Mouse (Mus musculus): ENCODE results near the gene Zfp536. TPM values are rescaled to one million over a fixed set of nuclear protein-coding genes. Genes with fewer than 3 reads are reported as not detected.

Gene Zfp536
- polyA plus RNA-seq, 1 experiment, result not detected

- H3K4me1 ChIP-seq (ENCODE audit: control insufficient read depth, insufficient read depth, low read length), result no peaks in the 10 kb centered on the region
- no peak overlapping the region for H3K4me3 ChIP-seq (ENCODE audit: insufficient read depth, low read length)
- H3K27ac ChIP-seq (ENCODE audit: insufficient read depth, low read depth, low read length), result no peak overlapping the region
- TF ChIP-seq POLR2A (IDR thresholded peaks at IDR 0.05; ENCODE audit: borderline replicate concordance, low read depth, low read length) (no peak), CTCF (IDR thresholded peaks at IDR 0.05; ENCODE audit: low read depth, low read length) (no peak)
Observed at GRCm38 (mm10) chr7:37647917-37648615, 125.4 kb downstream of the Zfp536 start.

DNA sequence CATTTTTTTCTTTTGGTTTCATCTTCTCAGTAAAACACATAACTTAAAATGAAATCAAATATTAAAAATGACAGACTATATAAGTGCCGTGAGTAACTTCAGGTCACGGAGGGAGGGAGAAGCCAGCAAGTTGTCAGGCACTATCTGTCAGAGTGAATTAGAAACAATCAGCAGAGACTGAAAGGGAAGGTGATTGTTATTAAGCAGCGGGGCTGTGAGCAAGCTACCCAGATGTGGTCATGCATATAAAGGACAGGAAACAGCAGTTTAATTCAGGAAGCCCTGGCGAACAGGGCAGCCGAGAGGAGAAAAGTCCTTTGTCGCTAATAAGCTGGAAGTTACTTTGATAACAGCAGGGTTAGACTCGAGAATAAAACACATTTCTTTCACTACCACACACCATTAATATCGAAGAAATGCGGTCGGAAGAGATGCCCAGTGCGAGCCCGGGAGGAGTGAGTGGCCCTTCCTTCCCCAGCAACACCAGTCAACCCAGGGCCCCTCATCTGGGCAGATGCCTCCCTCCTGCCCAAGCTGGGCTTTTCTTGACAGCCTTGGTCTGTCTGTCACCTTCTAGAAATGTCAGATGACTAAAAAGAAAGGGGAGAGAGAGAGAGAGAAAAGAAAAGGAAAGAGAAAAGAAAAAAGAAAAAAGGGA, 133.6 kb downstream of the Zfp536 start:
- TF ChIP-seq POLR2A (IDR thresholded peaks at IDR 0.05; ENCODE audit: borderline replicate concordance, low read depth, low read length), result no peak
- no peak for TF ChIP-seq CTCF (IDR thresholded peaks at IDR 0.05; ENCODE audit: low read depth, low read length)
- Histone ChIP-seq H3K4me3 (ENCODE audit: insufficient read depth, low read length) (no peak overlapping the region), H3K27ac (ENCODE audit: insufficient read depth, low read depth, low read length) (no peak overlapping the region), H3K4me1 (ENCODE audit: control insufficient read depth, insufficient read depth, low read length) (no peaks in the 10 kb centered on the region)

DNA sequence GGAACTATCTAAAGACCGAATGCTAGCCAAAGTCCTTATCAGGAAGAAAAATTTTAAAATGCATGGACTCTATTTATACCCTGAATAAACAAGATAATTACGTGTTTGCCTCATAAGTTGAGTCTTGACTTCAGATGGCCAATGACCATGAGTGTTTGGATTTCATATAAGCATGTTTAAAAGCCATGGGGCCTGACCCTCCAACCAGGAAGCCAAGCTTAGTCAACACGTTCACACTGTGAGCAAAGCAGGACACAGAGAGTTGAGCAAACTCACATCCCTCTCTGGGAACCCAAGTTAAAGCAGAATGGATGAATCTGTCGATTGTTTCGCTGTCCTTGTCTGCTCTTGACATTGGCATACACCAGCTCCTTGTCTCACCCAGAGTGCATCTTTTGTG, 138.6 kb downstream of the Zfp536 start:
- no peaks in the 10 kb centered on the region for H3K4me1 ChIP-seq (ENCODE audit: control insufficient read depth, insufficient read depth, low read length)
- no peak overlapping the region for H3K27ac ChIP-seq (ENCODE audit: insufficient read depth, low read depth, low read length)
- TF ChIP-seq POLR2A (IDR thresholded peaks at IDR 0.05; ENCODE audit: borderline replicate concordance, low read depth, low read length) (no peak), CTCF (IDR thresholded peaks at IDR 0.05; ENCODE audit: low read depth, low read length) (no peak)

DNA sequence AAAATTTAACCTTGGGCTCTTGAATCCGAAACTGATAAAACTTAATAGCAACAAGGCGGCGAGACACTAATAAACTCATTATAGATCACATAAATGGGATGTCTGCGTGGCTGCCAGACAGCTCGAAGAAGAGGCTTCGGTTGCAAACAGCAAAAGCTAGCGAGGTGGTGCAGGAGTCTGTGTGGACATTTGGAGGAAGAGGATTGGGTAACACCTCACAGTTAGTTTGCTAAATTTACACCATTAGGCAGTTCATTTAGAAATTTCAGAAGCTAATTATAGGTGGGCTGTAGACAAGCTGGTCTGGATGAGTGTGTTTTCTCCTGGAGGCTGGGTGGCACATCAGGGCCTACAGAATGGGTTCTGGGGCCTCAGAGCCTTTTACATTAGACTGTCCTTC, 143.0 kb downstream of the Zfp536 start:
- H3K4me3 ChIP-seq (ENCODE audit: insufficient read depth, low read length), result no peak overlapping the region
- no peak for TF ChIP-seq POLR2A (IDR thresholded peaks at IDR 0.05; ENCODE audit: borderline replicate concordance, low read depth, low read length)
- no peak for TF ChIP-seq CTCF (IDR thresholded peaks at IDR 0.05; ENCODE audit: low read depth, low read length)
- H3K4me1 ChIP-seq (ENCODE audit: control insufficient read depth, insufficient read depth, low read length), result no peaks in the 10 kb centered on the region
- H3K27ac ChIP-seq (ENCODE audit: insufficient read depth, low read depth, low read length), result no peak overlapping the region

More for the DNA sequence above, 138.6 kb downstream of the Zfp536 start:
- no peak overlapping the region for H3K4me3 ChIP-seq (ENCODE audit: insufficient read depth, low read length)

DNA sequence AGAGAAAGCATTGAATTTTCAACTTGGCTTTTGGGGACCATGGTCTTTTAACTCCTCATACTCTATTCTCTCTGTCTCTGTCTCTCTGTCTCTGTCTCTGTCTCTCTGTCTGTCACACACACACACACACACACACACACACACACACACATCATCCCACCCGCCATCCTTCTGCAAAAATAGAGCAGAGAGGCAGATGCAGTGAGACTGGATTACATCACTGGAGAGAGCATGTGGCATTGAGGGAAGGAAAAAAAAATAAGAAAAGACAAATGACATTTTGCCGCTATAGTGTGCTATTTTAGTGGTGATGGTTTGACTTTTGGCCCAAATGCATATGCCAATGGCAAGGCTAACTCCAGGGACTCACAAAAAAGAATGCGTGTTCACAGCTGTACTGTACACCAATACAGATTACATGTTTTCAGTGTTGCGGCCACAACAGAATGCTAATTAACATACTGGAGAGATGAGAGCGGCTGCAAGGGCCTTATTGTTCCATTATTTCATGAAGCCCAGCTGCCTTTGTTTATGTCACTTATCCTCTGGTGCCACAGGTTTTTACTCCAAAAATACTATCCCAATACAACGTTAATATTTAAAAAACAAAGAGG, 145.4 kb downstream of the Zfp536 start:
- Histone ChIP-seq H3K27ac (ENCODE audit: insufficient read depth, low read depth, low read length) (no peak overlapping the region), H3K4me3 (ENCODE audit: insufficient read depth, low read length) (no peak overlapping the region), H3K4me1 (ENCODE audit: control insufficient read depth, insufficient read depth, low read length) (no peaks in the 10 kb centered on the region)
- TF ChIP-seq CTCF (IDR thresholded peaks at IDR 0.05; ENCODE audit: low read depth, low read length), result no peak
- TF ChIP-seq POLR2A (IDR thresholded peaks at IDR 0.05; ENCODE audit: borderline replicate concordance, low read depth, low read length), result no peak

- TF ChIP-seq POLR2A (IDR thresholded peaks at IDR 0.05; ENCODE audit: borderline replicate concordance, low read depth, low read length), result no peak
- TF ChIP-seq CTCF (IDR thresholded peaks at IDR 0.05; ENCODE audit: low read depth, low read length), result no peak
- H3K4me1 ChIP-seq (ENCODE audit: control insufficient read depth, insufficient read depth, low read length), result no peaks in the 10 kb centered on the region
- no peak overlapping the region for H3K27ac ChIP-seq (ENCODE audit: insufficient read depth, low read depth, low read length)
- H3K4me3 ChIP-seq (ENCODE audit: insufficient read depth, low read length), result no peak overlapping the region
Observed at GRCm38 (mm10) chr7:37625758-37626157, 147.7 kb downstream of the Zfp536 start.

- H3K27ac ChIP-seq (ENCODE audit: insufficient read depth, low read depth, low read length), result no peak overlapping the region
- TF ChIP-seq POLR2A (IDR thresholded peaks at IDR 0.05; ENCODE audit: borderline replicate concordance, low read depth, low read length), result no peak
- no peak for TF ChIP-seq CTCF (IDR thresholded peaks at IDR 0.05; ENCODE audit: low read depth, low read length)
- H3K4me3 ChIP-seq (ENCODE audit: insufficient read depth, low read length), result no peak overlapping the region
- H3K4me1 ChIP-seq (ENCODE audit: control insufficient read depth, insufficient read depth, low read length), result no peaks in the 10 kb centered on the region
Observed at GRCm38 (mm10) chr7:37624759-37625340, 148.6 kb downstream of the Zfp536 start.

DNA sequence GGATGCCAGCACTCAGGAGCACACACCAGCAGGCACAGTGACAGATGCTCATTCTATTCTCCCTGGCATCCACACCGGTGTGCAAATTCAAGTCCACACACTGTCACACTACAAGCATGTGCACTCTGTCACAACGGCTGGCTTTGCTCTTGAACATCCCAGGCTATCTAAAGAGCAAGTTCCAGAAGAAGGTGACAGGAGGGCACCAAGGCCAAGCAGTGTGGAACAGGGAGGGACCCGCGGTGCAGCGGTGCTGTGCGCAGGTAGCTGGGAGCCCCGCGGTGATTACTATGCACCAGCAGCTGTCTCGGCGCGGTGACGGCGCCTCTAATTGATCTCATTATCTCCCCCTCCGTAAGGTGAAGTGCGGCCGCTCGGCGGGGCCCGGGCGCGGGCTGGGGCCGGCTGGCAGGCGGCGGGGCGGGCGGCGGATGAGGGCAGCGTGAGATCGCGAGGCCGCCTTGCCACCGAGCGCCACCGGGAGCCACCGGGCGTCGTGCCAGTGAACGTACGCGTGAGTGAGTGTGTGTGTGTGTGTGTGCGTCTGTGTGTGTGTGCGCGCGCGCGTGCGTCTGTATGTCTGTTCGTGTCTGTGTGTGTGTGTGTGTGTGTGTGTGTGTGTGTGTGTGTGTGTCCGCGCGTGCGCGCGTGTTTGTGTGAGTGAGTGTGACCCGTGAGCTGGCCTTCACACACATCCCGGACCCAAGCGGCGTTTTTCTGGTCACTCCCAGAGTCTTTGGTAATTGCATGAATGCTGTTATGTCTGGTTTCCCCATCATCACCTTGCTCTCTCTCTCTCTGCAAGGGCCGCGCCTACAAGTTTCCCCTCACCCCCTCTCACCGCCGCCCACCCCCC, 149.3 kb downstream of the Zfp536 start:
- Histone ChIP-seq H3K4me3 (ENCODE audit: insufficient read depth, low read length) (no peak overlapping the region), H3K4me1 (ENCODE audit: control insufficient read depth, insufficient read depth, low read length) (no peaks in the 10 kb centered on the region), H3K27ac (ENCODE audit: insufficient read depth, low read depth, low read length) (no peak overlapping the region)
- no peak for TF ChIP-seq CTCF (IDR thresholded peaks at IDR 0.05; ENCODE audit: low read depth, low read length)

DNA sequence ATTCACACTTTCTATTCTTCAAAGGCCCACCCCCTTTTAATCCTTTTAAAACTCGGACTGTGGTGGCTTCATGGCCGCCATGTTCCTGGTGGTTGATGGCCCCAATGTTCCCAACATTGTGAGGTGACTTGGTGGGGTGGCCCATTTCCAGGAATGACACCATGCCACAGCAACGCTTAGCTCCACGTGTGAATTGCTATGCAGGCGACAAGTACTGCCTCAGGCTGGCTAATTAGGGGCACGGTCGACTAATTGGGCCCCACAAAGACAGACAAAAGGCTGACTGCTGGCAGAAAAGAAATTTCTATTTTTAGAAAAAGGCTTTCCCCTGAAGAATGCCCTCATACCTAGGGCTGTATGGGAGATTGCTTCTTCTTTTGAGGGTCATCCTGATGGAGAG, 154.2 kb downstream of the Zfp536 start:
- no peak overlapping the region for H3K4me3 ChIP-seq (ENCODE audit: insufficient read depth, low read length)
- no peaks in the 10 kb centered on the region for H3K4me1 ChIP-seq (ENCODE audit: control insufficient read depth, insufficient read depth, low read length)
- TF ChIP-seq POLR2A (IDR thresholded peaks at IDR 0.05; ENCODE audit: borderline replicate concordance, low read depth, low read length) (no peak), CTCF (IDR thresholded peaks at IDR 0.05; ENCODE audit: low read depth, low read length) (no peak)
- no peak overlapping the region for H3K27ac ChIP-seq (ENCODE audit: insufficient read depth, low read depth, low read length)

Measured in bone marrow macrophage, adult 2 months (primary cell).